Mouse (Mus musculus): ENCODE results near the gene Mark3.
A peak's percentile ranks its signal among the peaks of the same experiment; 100 is the strongest.

Mark3 gene

DNA sequence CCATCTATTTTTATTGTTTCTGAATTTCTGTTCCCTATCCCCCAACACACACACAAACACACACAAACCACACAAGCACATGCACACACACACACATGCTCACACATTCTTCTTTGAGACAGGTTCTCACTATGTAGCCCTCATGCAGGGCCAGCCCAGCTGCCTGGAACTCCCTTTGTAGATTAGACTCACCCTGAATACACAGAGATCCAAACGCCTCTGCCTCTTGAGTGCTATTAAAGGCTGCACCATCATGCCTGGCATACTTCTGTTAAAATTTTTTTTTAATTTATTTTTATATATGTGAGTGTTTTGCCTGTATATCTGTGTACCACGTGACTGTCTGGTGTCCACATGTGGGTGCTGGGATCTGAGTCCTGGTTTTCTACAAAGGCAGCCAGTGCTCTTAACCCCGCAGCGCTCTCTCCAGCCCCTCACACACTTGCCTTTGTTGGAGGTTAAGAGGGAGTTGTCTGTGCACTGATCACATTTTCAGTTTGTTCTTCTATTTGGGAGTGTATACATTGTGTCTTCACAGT, 12.0 kb upstream of the Mark3 start:
- no peak for DNase-seq

DNA sequence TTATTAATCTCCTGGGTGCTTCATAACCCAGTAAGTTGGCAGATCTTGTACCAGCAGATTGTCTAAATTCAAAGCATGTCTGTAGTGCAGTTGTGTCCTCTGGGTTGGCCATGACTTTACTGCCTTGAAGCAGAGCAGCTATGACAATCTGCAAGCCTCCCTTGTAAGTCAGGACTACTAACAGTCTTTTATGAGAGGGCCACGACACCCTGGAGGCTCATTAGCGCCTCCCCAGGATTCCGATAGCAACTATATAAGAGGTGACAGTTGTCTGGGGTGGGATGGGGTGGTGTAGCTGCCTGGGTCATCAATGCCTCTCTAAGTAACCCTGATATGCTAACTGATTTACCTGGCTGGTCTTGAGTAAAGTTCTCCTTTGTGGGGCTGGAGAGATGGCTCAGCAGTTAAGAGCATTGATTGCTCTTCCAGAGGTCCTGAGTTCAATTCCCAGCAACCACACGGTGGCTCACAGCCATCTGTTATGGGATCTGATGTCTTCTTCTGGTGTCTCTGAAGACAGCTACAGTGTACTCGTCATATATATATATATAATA, 11.2 kb upstream of the Mark3 start:
- DNase-seq: no peak

GRCm38 (mm10) chr12:111565363-111565762, 9.0 kb upstream of the Mark3 start:
- no peak for DNase-seq

DNA sequence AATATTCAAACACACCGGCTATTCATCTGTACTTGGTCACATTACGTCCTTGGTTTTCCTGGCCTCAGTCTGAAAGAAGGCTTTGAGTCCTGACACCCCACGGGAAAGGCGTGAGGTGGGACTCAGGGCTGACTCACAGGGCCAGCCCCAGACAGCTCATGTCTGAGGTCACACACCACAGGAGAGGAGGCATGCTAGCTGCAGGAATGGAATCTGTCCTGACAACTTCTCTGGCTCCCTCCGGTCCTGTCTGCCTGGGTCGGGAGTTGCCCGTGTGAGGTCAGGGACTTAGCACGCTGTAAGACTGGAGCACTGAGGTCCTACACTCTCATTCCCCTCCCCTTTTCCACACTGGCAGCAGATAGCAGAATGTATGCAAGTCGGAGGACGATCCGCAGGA, 5.5 kb upstream of the Mark3 start:
- no peak for DNase-seq

DNA sequence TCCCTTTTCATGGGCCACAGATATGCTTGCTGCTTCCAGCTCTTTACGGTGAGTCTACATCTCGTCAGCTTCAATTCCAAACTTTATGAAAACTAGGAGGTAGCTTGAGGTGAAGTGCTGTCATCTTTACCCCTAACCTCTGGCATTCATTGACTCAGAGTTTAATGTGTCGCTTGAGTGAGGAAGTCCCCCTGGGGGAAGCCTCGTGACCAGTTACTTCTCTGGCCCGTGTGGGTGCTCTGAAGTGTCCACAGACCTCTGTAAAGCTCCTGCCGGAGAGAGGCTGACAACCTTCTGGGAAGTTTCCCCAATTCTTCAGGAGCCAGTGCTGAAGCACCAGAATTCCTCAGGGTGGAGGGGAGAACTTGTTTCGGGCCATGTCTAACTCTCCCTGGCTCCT, 1.9 kb upstream of the Mark3 start:
- DNase-seq: no peak

GRCm38 (mm10) chr12:111573315-111573714, 1.0 kb upstream of the Mark3 start:
- no peak for DNase-seq

GRCm38 (mm10) chr12:111574887-111575838, 840 bp downstream of the Mark3 start:
- peak; percentile 61 for DNase-seq

GRCm38 (mm10) chr12:111583058-111583457, 8.7 kb downstream of the Mark3 start:
- DNase-seq: no peak

DNA sequence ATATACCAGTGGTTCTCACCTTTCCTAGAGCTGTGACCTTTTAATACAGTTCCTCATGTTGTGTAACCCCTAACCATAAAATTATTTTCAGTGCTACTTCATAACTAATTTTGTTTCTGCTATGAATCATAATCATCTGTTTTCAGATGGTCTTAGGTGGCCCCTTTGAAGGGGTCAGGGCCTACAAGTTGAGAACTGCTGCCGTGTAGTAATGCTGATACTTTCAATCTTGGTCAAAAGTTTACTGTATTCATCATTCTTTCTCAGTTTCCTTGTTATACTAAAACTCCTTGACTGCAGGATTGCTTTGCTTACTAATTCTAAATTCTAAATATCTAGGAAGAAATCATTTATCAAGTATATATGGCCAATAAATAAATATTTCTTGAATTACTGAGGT, 10.1 kb downstream of the Mark3 start:
- no peak for DNase-seq

- DNase-seq: no peak
Observed at GRCm38 (mm10) chr12:111587252-111587651, 12.9 kb downstream of the Mark3 start.

- no peak for DNase-seq
Observed at GRCm38 (mm10) chr12:111592407-111593021, 18.2 kb downstream of the Mark3 start.

DNA sequence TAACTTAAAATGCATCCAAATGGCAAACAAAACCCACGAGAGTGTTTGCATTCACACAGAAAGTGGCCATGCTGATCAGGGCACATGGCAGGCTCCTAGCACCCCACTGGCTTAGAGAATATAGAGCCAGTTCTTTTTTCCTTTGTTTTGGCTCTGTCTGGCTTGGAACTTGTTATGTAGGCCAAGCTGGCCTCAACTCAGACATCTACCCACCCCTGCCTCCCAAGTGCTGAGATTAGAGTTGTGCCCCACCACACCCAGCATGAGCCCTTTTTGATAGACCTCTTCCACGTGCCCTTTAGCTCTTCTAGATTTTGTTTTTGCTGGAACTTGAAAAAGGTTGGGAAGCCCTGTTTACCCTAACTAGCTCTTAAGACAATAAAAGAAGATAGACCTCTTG, 19.5 kb downstream of the Mark3 start:
- DNase-seq: no peak

- DNase-seq: no peak
Observed at GRCm38 (mm10) chr12:111597310-111597709, 23.0 kb downstream of the Mark3 start.

- no peak for DNase-seq
Observed at GRCm38 (mm10) chr12:111598902-111599301, 24.6 kb downstream of the Mark3 start.

DNA sequence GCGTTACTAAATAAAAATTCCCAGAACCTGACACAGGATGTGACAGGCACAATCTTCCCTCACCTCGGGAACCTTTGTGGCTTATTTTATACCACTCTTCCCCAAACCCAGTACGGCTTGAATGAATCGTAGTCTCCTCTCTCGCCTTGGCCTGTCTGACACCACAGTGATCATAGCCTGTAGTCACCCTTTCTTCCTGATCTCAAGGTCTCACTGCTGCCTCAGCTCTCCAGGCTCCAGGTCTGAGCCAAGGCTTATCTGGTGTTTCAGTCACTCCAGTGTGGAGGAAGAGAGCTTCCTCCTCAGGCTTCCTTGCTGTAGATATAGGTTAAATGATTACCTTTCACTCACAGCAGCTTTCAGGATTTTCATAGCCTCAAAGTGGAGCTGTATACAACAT, 25.3 kb downstream of the Mark3 start:
- DNase-seq: no peak

DNA sequence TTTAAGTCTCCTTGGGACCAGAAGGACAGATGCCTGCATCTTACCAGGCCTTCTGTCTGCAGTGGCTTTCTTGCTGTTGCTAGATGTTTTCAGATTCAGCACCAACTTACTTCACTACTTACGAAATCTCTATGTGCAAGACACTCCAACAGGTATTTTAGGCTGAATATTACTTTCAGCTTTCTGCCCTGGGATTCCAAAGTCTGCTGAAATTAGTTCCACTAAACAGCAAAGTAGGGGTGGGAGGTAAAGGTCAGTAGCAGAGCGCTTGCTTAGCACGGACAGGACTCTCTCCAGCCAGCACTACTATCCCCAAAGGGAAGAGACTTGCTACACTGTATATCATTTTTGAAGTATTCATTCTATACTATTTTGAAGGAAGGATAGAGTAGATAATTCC, 29.5 kb downstream of the Mark3 start:
- DNase-seq: no peak

GRCm38 (mm10) chr12:111605619-111606018, 31.3 kb downstream of the Mark3 start:
- no peak for DNase-seq

- no peak for DNase-seq
Observed at GRCm38 (mm10) chr12:111608015-111608414, 33.7 kb downstream of the Mark3 start.

GRCm38 (mm10) chr12:111614475-111615141, 40.3 kb downstream of the Mark3 start:
- DNase-seq: no peak

DNA sequence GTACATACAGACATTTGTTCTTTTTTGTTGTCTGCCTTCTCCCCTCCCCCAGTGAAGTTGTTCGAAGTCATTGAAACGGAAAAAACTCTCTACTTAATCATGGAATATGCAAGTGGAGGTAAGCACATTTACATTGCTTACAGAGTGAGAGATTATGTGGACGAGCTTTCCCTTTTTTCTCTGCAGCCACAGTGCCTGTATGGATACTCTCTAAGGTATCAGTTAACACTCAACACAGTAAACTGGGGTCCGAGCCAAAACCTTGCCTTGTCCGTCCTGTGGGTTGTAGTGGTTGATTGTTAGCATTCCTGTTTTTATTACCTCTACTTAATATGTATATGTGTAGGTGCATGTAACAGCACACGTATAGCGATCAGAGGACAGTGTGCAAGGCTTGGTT, 43.9 kb downstream of the Mark3 start:
- DNase-seq: no peak

- peak; percentile 65 for DNase-seq
Observed at GRCm38 (mm10) chr12:111648061-111648645, 73.8 kb downstream of the Mark3 start.

GRCm38 (mm10) chr12:111652953-111653352, 78.6 kb downstream of the Mark3 start:
- no peak for DNase-seq

DNA sequence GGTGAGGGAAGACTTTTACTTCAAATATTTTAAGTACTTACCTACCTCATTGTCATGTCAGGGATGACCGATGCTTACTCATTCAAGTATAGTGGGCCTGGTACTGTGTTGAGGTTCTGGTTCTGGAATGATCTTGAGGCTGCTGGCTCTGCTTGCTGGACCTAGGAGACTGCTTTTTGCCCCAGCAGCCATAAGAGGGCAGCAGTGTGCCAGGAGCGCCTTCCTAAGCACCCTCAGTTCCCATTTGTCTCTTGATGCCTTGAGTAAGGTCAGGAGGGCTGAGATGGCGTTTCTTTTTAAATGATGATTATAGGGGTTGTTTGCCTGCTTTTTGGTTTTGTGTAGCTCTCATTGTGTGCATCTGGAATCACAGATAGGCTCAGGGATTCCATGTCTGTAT, 79.1 kb downstream of the Mark3 start:
- DNase-seq: peak; percentile 60

Measured in liver (tissue).